Mouse (Mus musculus) skeletal muscle tissue, adult 2 months (tissue): ENCODE measurements around the gene Serp1.

Experiments used
- DNase-seq: peaks from one replicate; pipeline ENCODE4 v3.0.0-alpha.2; 2012; ENCODE audit warnings: low read depth, low spot score

Gene Serp1

GRCm38 (mm10) chr3:58525652-58526407, at the start of gene Serp1, which contains the start of gene Eif2a:
TSS of gene Serp1 (minus strand) at chr3:58525892.
TSS of gene Eif2a (plus strand) at chr3:58525821.
- peak; percentile 98 for DNase-seq

DNA sequence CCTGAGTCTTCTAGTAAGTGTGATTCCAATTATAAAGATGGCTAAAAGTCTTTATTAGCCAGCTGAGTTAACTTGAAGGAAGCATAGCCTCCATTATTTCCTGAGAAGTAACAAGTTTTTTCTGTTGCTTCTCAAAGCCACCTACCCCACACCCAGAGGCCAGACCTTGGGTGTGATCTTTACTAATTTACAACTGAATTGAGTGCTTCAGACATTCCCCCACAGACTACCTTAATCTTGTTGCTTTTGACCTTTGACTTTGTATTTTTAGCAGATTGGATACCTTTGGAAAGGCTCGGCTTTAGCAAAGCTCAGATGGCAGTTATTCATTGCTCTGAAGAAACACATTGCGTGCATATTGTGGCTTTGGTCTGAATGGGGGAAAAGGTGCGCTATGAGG, 45.1 kb upstream of the Serp1 start:
- no peak for DNase-seq

DNA sequence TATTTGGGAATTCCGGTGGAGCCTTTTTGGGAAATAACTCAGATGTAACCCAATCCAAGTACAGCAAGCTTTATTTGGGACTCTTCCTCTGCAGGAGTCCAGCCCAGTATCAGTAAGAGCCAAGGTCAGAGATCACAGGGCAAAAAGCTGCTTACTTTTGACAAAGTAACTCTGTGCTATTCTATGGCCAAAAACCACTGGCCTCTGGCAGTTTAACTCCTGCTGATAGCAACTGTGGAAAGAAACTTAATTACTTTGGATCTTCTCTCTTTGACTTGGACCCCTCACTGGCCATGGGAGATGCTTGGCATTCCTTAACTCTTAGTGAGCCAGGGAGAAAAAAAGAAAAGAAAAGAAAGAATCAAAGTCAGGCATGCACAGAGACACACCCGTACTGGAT, 35.7 kb upstream of the Serp1 start:
- DNase-seq: no peak

- DNase-seq: no peak
These were observed 34.2 kb upstream of the Serp1 start for GRCm38 (mm10) chr3:58559887-58560286.

- DNase-seq: no peak
These were observed 31.0 kb upstream of the Serp1 start for GRCm38 (mm10) chr3:58556649-58557048.

- no peak for DNase-seq
These were observed 26.5 kb upstream of the Serp1 start for GRCm38 (mm10) chr3:58552001-58552811.

GRCm38 (mm10) chr3:58536573-58536972, 10.9 kb upstream of the Serp1 start:
- no peak for DNase-seq

- no peak for DNase-seq
These were observed 681 bp upstream of the Serp1 start for GRCm38 (mm10) chr3:58526408-58526737.

- no peak for DNase-seq
These were observed 526 bp downstream of the Serp1 start for GRCm38 (mm10) chr3:58525166-58525565.

GRCm38 (mm10) chr3:58524246-58524645, 1.4 kb downstream of the Serp1 start:
- no peak for DNase-seq

DNA sequence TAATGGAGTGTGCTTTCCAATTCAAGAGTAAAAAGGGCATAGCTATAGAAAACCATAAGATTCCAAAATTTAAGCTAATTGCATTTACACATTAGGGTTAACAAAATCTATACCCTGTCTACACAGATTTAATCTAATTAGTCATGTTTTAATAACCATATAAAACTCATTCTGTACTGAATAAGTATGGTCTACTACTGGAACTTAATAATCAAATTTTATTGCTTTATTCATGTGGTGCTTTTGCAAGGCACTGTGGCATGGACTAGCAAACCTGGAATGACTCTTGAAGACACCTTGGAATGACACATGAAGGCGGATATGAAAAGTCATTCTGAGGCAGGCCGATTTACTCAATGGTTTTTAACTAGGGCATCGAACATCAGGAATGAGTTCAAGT, 2.3 kb downstream of the Serp1 start:
- no peak for DNase-seq

GRCm38 (mm10) chr3:58521361-58521760, 4.3 kb downstream of the Serp1 start:
- DNase-seq: no peak

- no peak for DNase-seq
These were observed 5.4 kb downstream of the Serp1 start for GRCm38 (mm10) chr3:58520286-58520685.

DNA sequence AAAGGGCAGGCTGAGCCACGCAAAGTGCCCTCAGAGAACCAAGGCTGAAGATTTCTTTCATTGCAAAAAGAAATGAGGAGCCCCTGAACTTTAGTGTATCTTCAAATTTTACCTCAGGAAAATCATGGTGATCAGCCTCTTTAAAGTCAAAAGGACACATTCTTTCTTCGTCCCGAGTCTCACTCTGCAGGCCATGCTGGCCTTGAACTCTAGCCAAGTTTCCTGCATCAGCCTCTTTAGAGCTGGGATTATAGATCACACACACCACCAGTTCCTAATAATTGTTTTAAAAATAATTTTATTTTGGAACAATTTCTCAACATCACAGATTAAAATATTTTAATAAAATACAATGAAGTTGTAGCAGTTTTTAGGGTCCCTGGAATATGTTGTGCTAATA, 6.2 kb downstream of the Serp1 start:
- no peak for DNase-seq

GRCm38 (mm10) chr3:58518962-58519361, 6.7 kb downstream of the Serp1 start:
- DNase-seq: no peak

- DNase-seq: no peak
These were observed 7.9 kb downstream of the Serp1 start for GRCm38 (mm10) chr3:58517800-58518199.

DNA sequence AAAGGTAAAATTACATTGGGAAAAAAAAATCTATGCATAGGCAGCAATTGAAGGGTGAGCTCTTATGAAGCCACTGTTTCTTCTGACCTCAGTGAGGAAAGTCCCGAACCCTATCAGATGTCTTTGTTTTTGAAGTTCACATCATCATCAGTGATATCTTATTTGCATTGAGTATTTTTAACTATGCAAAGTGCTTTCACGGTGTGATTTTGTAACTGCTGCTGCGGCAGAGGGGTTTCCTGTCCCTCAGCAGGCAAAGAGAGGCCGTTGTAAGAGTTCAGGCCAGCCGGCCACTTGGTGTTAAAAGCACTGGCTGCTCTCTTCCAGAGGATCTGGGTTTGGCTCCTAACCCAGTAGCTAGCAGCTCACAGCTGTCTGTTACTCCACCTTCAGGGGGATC, 8.4 kb downstream of the Serp1 start:
- no peak for DNase-seq

DNA sequence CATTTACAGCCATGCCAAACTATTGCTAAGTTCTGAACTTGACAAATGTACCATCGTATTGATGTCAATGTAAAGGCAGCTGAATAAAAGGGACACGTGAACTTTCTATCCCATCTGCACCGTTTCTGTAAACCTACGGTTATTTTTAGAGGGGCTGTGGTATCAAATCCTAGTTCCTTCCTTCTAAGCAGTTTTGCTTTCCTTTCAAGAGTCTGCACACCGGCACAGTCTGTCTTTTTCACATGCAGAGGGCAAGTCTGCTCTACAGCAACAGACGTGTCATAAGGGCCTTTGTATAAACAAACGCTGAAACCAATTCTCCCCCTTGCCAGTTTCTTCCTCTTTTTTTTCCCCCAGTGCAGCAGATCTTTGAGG, 9.1 kb downstream of the Serp1 start:
- no peak for DNase-seq

DNA sequence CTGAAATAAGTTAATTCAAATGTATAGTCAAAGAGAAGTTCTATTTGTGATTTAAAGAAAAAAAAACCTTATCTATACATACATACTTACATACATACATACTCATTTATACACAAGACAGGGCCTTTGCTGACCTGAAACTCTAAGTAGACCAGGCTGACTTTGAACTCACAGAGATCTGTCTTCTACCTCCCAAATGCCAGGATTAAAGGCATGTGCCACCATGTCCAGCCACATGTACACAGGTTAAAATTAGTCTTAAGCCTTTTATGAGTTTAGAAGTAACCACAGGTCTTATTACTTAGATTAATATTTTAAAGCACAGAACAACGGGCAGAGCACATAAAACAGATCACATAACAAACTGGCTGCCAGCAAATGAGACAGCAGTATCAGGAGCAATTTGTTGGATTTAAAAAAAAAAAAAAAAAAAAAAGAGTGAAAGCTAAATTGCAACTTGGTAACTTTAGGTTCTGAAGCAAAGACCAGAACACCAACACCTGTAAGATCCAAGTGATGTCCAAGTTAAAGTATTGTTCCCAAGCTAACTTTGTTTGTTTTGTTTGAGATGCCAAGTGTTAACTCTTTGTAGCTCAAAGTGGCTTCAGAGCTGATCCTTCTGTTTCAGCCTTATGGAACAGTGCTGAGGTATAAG, 9.6 kb downstream of the Serp1 start:
- no peak for DNase-seq

GRCm38 (mm10) chr3:58513483-58513882, 12.2 kb downstream of the Serp1 start:
- no peak for DNase-seq

DNA sequence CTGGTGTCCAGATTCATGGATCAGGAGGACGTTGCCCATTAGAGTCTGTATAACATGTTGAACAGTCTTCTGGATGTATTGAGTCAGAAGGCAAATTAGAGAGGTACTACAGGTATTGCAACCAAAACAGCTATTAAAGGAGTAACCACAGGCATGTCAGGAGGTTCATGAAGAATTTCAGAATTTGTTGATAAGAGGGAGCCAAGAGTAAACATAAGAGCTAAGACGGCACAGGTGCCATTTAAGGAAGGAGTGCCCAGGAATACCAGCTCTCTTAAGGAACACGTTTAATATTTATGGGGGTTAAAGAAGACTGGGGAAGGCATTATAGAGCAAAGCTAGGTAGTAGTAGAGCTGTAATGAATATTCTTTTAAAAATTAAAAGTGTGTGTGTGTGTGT, 13.0 kb downstream of the Serp1 start:
- no peak for DNase-seq

GRCm38 (mm10) chr3:58511581-58511980, 14.1 kb downstream of the Serp1 start:
- no peak for DNase-seq
